Mouse (Mus musculus) hindbrain, embryonic 14.5 days (tissue): ENCODE results near the gene Plod2. TPM values are rescaled to one million over a fixed set of nuclear protein-coding genes. Genes with fewer than 3 reads are reported as not detected.
A peak's percentile ranks its signal among the peaks of the same experiment; 100 is the strongest.

Experiments used
- ATAC-seq: fragments of 200-750 bp; cut with Nextera tagmentation; 2 replicates; pipeline ENCODE4 v1.8.0; 2017; ENCODE audit warnings: moderate number of reproducible peaks, mild to moderate bottlenecking, moderate TSS enrichment, moderate library complexity; ENCODE audit not compliant: low FRiP score
- DNase-seq: peaks from one replicate; pipeline ENCODE4 v3.0.0-alpha.2; 2015; ENCODE audit warnings: low spot score
- H3K27ac ChIP-seq: fragments of 300-500 bp; sonication (generic); 2 replicates; pipeline ENCODE4 v1.5.1; 2014; ENCODE audit warnings: mild to moderate bottlenecking, moderate library complexity
- H3K27me3 ChIP-seq: fragments of 300-500 bp; sonication (generic); 2 replicates; pipeline ENCODE4 v1.6.1; 2014; ENCODE audit warnings: mild to moderate bottlenecking, low read length, mixed read lengths; ENCODE audit not compliant: control insufficient read depth, insufficient read depth
- H3K36me3 ChIP-seq: fragments of 300-500 bp; sonication (generic); replicated peaks from 2 replicates; pipeline ENCODE4 v1.6.1; 2014; ENCODE audit not compliant: control insufficient read depth, insufficient read depth
- H3K4me1 ChIP-seq: fragments of 300-500 bp; sonication (generic); replicated peaks from 2 replicates; pipeline ENCODE4 v1.6.1; 2014; ENCODE audit warnings: antibody characterized with exemption, low read length, mixed read lengths; ENCODE audit not compliant: control insufficient read depth, insufficient read depth
- H3K4me2 ChIP-seq: fragments of 300-500 bp; sonication (generic); replicated peaks from 2 replicates; pipeline ENCODE4 v1.6.1; 2014; ENCODE audit warnings: mild to moderate bottlenecking, moderate library complexity
- H3K4me3 ChIP-seq: fragments of 300-500 bp; sonication (generic); replicated peaks from 2 replicates; pipeline ENCODE4 v1.5.1; 2014; ENCODE audit warnings: mild to moderate bottlenecking, low read length
- H3K9ac ChIP-seq: fragments of 300-500 bp; sonication (generic); 2 replicates; pipeline ENCODE4 v1.6.1; 2014
- H3K9me3 ChIP-seq: fragments of 300-500 bp; sonication (generic); 2 replicates; pipeline ENCODE4 v1.6.1; 2016; ENCODE audit warnings: low read length; ENCODE audit not compliant: control insufficient read depth
- WGBS: fragments of 180-500 bp; shearing (Covaris S2); extraction: QIAGEN DNeasy Blood & Tissue Kit; methylation state at CpG from one replicate; pipeline ENCODE4 v1.1.7; 2014; 5-methylcytosine and 5-hydroxymethylcytosine counted together
- polyA plus RNA-seq: library from polyadenylated mRNA; unstranded; fragments of >200 nt; fragmentation: Nextera tagmentation; extraction: Ambion mirVana; gene quantifications from 2 replicates; pipeline ENCODE4 v1.2.1, GENCODE M21; 2014

The Plod2 gene
- polyA plus RNA-seq, 1 experiment from 2014 or later: 14.9 TPM

DNA sequence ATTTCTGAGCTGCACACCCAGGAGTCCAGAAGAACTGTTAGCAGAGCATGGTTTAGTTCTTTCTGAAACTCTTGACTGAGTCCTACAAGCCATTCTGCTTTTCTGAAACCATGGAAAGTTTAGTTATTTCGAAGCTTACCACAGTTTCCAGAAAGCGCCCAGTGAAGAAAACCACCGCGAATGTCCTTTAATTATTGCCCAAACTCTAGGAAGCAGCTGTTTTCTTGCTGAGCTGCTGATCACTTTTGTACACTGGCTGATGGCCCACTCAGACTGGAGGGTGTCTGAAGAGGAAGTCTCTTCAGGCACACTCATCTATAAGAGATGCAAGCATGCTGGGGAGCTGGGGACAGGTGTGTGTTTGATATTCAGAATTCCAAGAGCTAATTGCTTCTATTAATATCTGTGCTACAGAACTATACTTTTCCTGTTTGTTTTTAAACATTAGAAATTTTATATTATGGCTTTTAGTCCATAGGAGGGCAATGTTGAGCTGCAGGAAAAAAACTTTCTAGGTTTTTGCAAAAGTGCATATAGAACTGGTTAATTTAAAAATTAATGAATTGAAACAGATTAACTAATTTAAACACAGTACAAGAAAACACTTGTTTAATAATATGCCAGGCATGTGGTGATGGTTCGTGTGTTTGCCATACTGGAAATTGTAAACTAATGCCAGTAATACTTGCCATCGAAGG is 97.3 kb downstream of the Plod2 start:
- Histone ChIP-seq H3K9ac (no peak overlapping the region), H3K27me3 (no peaks in the 10 kb centered on the region), H3K36me3 (no peaks in the 10 kb centered on the region), H3K9me3 (no peaks in the 10 kb centered on the region), H3K4me2 (no peak overlapping the region), H3K4me1 (no peaks in the 10 kb centered on the region), H3K4me3 (no peak overlapping the region), H3K27ac (no peak overlapping the region)
- 85% methylated on average over 6 of the region's 6 CpGs for WGBS
- DNase-seq: peak; percentile 57
- ATAC-seq: no peak

DNA sequence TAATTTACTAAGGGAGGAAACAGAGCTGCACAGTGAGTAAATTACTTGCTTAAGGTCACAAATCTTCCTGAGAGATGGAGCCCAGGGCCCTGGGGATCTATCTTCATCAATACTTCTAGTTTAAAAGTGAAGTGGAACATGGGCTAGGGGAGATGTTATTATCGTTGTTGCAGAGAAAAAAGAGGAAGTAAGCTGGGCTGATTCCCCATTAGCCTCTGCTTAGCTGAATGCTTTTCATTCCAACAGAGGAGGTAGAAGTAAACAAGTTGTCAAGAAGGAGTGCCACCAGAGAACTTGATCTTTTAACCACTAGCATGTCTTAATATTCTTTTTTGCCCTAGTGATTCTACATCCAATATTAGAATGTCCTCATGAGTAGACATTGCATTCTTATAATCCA is 99.7 kb downstream of the Plod2 start:
- H3K36me3 ChIP-seq: no peaks in the 10 kb centered on the region
- DNase-seq (no peak), ATAC-seq (no peak)
- H3K4me3 ChIP-seq: no peak overlapping the region
- no peak overlapping the region for H3K27ac ChIP-seq
- H3K4me1 ChIP-seq: no peaks in the 10 kb centered on the region
- H3K4me2 ChIP-seq: no peak overlapping the region
- H3K9ac ChIP-seq: no peak overlapping the region
- 78% methylated on average over 1 of the region's 1 CpGs for WGBS
- H3K9me3 ChIP-seq: peaks cover 4% of the 10 kb centered on the region; the same call in 1 of the 2 replicates
- no peaks in the 10 kb centered on the region for H3K27me3 ChIP-seq

Other genes with a start within 250 kb of the Plod2 start
- gene 1700057G04Rik, start 232.8 kb upstream of the Plod2 start, polyA plus RNA-seq: not detected in 2 replicates
- 2.5 and 3.1 TPM in 2 replicates for gene Plscr4, start 84.8 kb upstream of the Plod2 start, polyA plus RNA-seq